Mouse (Mus musculus): ENCODE results near the gene Olfr389. TPM values are rescaled to one million over a fixed set of nuclear protein-coding genes. Genes with fewer than 3 reads are reported as not detected.

The Olfr389 gene
- total RNA-seq (2014; rRNA removed), result not detected in 2 replicates
- not detected in 2 replicates for polyA plus RNA-seq (2015; fragmentation: Nextera tagmentation; extraction: Ambion mirVana)

GRCm38 (mm10) chr11:73780613-73781012 lies at the start of gene Olfr389:
Gene Olfr389 (minus strand): TSS chr11:73780713.
- Histone ChIP-seq H3K4me2 (ENCODE audit: low read depth, low read length) (no peak within 1 kb of the TSS), H3K4me1 (ENCODE audit: insufficient read depth, low read length) (no peaks in the 10 kb centered on the region), H3K36me3 (ENCODE audit: insufficient read depth, low read length) (no peaks in the 10 kb centered on the region), H3K4me3 (ENCODE audit: low read length) (no peak within 1 kb of the TSS), H3K9me3 (ENCODE audit: low read length) (no peaks in the 10 kb centered on the region), H3K9ac (replicated peaks; ENCODE audit: low read length) (no peak within 1 kb of the TSS), H3K27me3 (ENCODE audit: insufficient read depth, low read length) (no peaks in the 10 kb centered on the region), H3K27ac (no peak within 1 kb of the TSS)
- WGBS, result 84% methylated on average over 1 of the region's 1 CpGs
- no peak for ATAC-seq
- DNase-seq (ENCODE audit: low spot score), result no peak
- TF ChIP-seq CTCF (IDR thresholded peaks at IDR 0.05; ENCODE audit: low read depth), result no peak

GRCm38 (mm10) chr11:73816949-73817348 lies 36.4 kb upstream of the Olfr389 start, which contains the start of gene Olfr392:
Gene Olfr392 (minus strand): TSS chr11:73817049.
- Histone ChIP-seq H3K27me3 (ENCODE audit: insufficient read depth, low read length) (no peaks in the 10 kb centered on the region), H3K4me3 (ENCODE audit: low read length) (no peak within 1 kb of the TSS), H3K27ac (no peak within 1 kb of the TSS), H3K9ac (replicated peaks; ENCODE audit: low read length) (no peak within 1 kb of the TSS), H3K36me3 (ENCODE audit: insufficient read depth, low read length) (no peaks in the 10 kb centered on the region), H3K9me3 (ENCODE audit: low read length) (peaks cover 3% of the 10 kb centered on the region; the same call in 1 of the 2 replicates), H3K4me1 (ENCODE audit: insufficient read depth, low read length) (no peaks in the 10 kb centered on the region), H3K4me2 (ENCODE audit: low read depth, low read length) (no peak within 1 kb of the TSS)
- no peak for ATAC-seq
- no peak for DNase-seq (ENCODE audit: low spot score)
- TF ChIP-seq CTCF (IDR thresholded peaks at IDR 0.05; ENCODE audit: low read depth), result no peak
- WGBS, result 97% methylated on average over 1 of the region's 1 CpGs

GRCm38 (mm10) chr11:73802952-73803351 lies 22.4 kb upstream of the Olfr389 start, which contains the start of gene Olfr391-ps:
Gene Olfr391-ps (minus strand): TSS chr11:73803052.
- no peak within 1 kb of the TSS for H3K27ac ChIP-seq
- 11% methylated on average over 1 of the region's 1 CpGs for WGBS
- H3K4me1 ChIP-seq (ENCODE audit: insufficient read depth, low read length), result no peaks in the 10 kb centered on the region
- no peak within 1 kb of the TSS for H3K4me3 ChIP-seq (ENCODE audit: low read length)
- H3K9me3 ChIP-seq (ENCODE audit: low read length), result 0 out of 2 replicates have a peak, but pooled peaks cover 3% of the 10 kb centered on the region
- no peak for ATAC-seq
- no peak within 1 kb of the TSS for H3K9ac ChIP-seq (replicated peaks; ENCODE audit: low read length)
- H3K36me3 ChIP-seq (ENCODE audit: insufficient read depth, low read length), result no peaks in the 10 kb centered on the region
- H3K27me3 ChIP-seq (ENCODE audit: insufficient read depth, low read length), result no peaks in the 10 kb centered on the region
- no peak for DNase-seq (ENCODE audit: low spot score)
- no peak for TF ChIP-seq CTCF (IDR thresholded peaks at IDR 0.05; ENCODE audit: low read depth)
- H3K4me2 ChIP-seq (ENCODE audit: low read depth, low read length), result no peak within 1 kb of the TSS

- no peak for TF ChIP-seq CTCF (IDR thresholded peaks at IDR 0.05; ENCODE audit: low read depth)
- Histone ChIP-seq H3K4me2 (ENCODE audit: low read depth, low read length) (no peak within 1 kb of the TSS), H3K36me3 (ENCODE audit: insufficient read depth, low read length) (no peaks in the 10 kb centered on the region), H3K9me3 (ENCODE audit: low read length) (no peaks in the 10 kb centered on the region), H3K27ac (no peak within 1 kb of the TSS), H3K9ac (replicated peaks; ENCODE audit: low read length) (no peak within 1 kb of the TSS), H3K27me3 (ENCODE audit: insufficient read depth, low read length) (no peaks in the 10 kb centered on the region), H3K4me3 (ENCODE audit: low read length) (no peak within 1 kb of the TSS), H3K4me1 (ENCODE audit: insufficient read depth, low read length) (no peaks in the 10 kb centered on the region)
- no peak for DNase-seq (ENCODE audit: low spot score)
- ATAC-seq, result no peak
- 59% methylated on average over 1 of the region's 1 CpGs for WGBS
These were observed 2.2 kb upstream of the Olfr389 start, which contains the start of gene Olfr390 for GRCm38 (mm10) chr11:73782664-73783063. Gene Olfr390 (plus strand): TSS chr11:73782964.

GRCm38 (mm10) chr11:73759115-73759514 lies 21.4 kb downstream of the Olfr389 start:
- Histone ChIP-seq H3K4me3 (ENCODE audit: low read length) (no peak overlapping the region), H3K27ac (no peak overlapping the region), H3K9me3 (ENCODE audit: low read length) (no peaks in the 10 kb centered on the region), H3K4me2 (ENCODE audit: low read depth, low read length) (no peak overlapping the region), H3K4me1 (ENCODE audit: insufficient read depth, low read length) (no peaks in the 10 kb centered on the region), H3K27me3 (ENCODE audit: insufficient read depth, low read length) (no peaks in the 10 kb centered on the region), H3K36me3 (ENCODE audit: insufficient read depth, low read length) (no peaks in the 10 kb centered on the region), H3K9ac (replicated peaks; ENCODE audit: low read length) (no peak overlapping the region)
- ATAC-seq, result no peak
- TF ChIP-seq CTCF (IDR thresholded peaks at IDR 0.05; ENCODE audit: low read depth), result no peak
- DNase-seq (ENCODE audit: low spot score), result no peak

Other genes starting within 250 kb of the Olfr389 start
- not detected in 2 replicates for gene Olfr385, start 187.7 kb downstream of the Olfr389 start, total RNA-seq (2014; rRNA removed)
- not detected in 2 replicates for gene Olfr385, start 187.7 kb downstream of the Olfr389 start, polyA plus RNA-seq (2015; fragmentation: Nextera tagmentation; extraction: Ambion mirVana)
- not detected in 2 replicates for gene Olfr384, start 182.1 kb downstream of the Olfr389 start, total RNA-seq (2014; rRNA removed)
- not detected in 2 replicates for gene Olfr384, start 182.1 kb downstream of the Olfr389 start, polyA plus RNA-seq (2015; fragmentation: Nextera tagmentation; extraction: Ambion mirVana)
- not detected in 2 replicates for gene Zfp735, start 91.9 kb downstream of the Olfr389 start, total RNA-seq (2014; rRNA removed)
- gene Zfp735, start 91.9 kb downstream of the Olfr389 start, polyA plus RNA-seq (2015; fragmentation: Nextera tagmentation; extraction: Ambion mirVana), result not detected in 2 replicates
- gene Olfr390, start 2.3 kb upstream of the Olfr389 start, total RNA-seq (2014; rRNA removed), result not detected in 2 replicates
- gene Olfr390, start 2.3 kb upstream of the Olfr389 start, polyA plus RNA-seq (2015; fragmentation: Nextera tagmentation; extraction: Ambion mirVana), result not detected in 2 replicates
- gene Olfr391-ps, start 22.3 kb upstream of the Olfr389 start, total RNA-seq (2014; rRNA removed), result not detected in 2 replicates
- gene Olfr391-ps, start 22.3 kb upstream of the Olfr389 start, polyA plus RNA-seq (2015; fragmentation: Nextera tagmentation; extraction: Ambion mirVana), result not detected in 2 replicates
- not detected in 2 replicates for gene Olfr392, start 36.3 kb upstream of the Olfr389 start, total RNA-seq (2014; rRNA removed)
- gene Olfr392, start 36.3 kb upstream of the Olfr389 start, polyA plus RNA-seq (2015; fragmentation: Nextera tagmentation; extraction: Ambion mirVana), result not detected in 2 replicates
- gene Olfr393, start 70.7 kb upstream of the Olfr389 start, total RNA-seq (2014; rRNA removed), result not detected in 2 replicates
- gene Olfr393, start 70.7 kb upstream of the Olfr389 start, polyA plus RNA-seq (2015; fragmentation: Nextera tagmentation; extraction: Ambion mirVana), result not detected in 2 replicates
- gene Olfr394, start 110.1 kb upstream of the Olfr389 start, total RNA-seq (2014; rRNA removed), result not detected in 2 replicates
- gene Olfr394, start 110.1 kb upstream of the Olfr389 start, polyA plus RNA-seq (2015; fragmentation: Nextera tagmentation; extraction: Ambion mirVana), result not detected in 2 replicates
- gene Olfr395, start 128.6 kb upstream of the Olfr389 start, total RNA-seq (2014; rRNA removed), result not detected in 2 replicates
- not detected in 2 replicates for gene Olfr395, start 128.6 kb upstream of the Olfr389 start, polyA plus RNA-seq (2015; fragmentation: Nextera tagmentation; extraction: Ambion mirVana)
- not detected in 2 replicates for gene Olfr23, start 156.0 kb upstream of the Olfr389 start, total RNA-seq (2014; rRNA removed)
- gene Olfr23, start 156.0 kb upstream of the Olfr389 start, polyA plus RNA-seq (2015; fragmentation: Nextera tagmentation; extraction: Ambion mirVana), result not detected in 2 replicates
- gene Olfr397, start 180.1 kb upstream of the Olfr389 start, total RNA-seq (2014; rRNA removed), result not detected in 2 replicates
- gene Olfr397, start 180.1 kb upstream of the Olfr389 start, polyA plus RNA-seq (2015; fragmentation: Nextera tagmentation; extraction: Ambion mirVana), result not detected in 2 replicates
- not detected in 2 replicates for gene Olfr398, start 209.7 kb upstream of the Olfr389 start, total RNA-seq (2014; rRNA removed)
- gene Olfr398, start 209.7 kb upstream of the Olfr389 start, polyA plus RNA-seq (2015; fragmentation: Nextera tagmentation; extraction: Ambion mirVana), result not detected in 2 replicates

All from hindbrain, postnatal 0 days (tissue).